Mouse (Mus musculus) kidney, adult 18-20 months (tissue): ENCODE measurements around the gene Gm28308.

ENCODE experiments used
- DNase-seq: peaks from one replicate; pipeline ENCODE4 v3.0.0; 2021

Gene Gm28308

GRCm38 (mm10) chr6:52231885-52232567, 18.9 kb upstream of the Gm28308 start:
- peak; percentile 74 for DNase-seq

DNA sequence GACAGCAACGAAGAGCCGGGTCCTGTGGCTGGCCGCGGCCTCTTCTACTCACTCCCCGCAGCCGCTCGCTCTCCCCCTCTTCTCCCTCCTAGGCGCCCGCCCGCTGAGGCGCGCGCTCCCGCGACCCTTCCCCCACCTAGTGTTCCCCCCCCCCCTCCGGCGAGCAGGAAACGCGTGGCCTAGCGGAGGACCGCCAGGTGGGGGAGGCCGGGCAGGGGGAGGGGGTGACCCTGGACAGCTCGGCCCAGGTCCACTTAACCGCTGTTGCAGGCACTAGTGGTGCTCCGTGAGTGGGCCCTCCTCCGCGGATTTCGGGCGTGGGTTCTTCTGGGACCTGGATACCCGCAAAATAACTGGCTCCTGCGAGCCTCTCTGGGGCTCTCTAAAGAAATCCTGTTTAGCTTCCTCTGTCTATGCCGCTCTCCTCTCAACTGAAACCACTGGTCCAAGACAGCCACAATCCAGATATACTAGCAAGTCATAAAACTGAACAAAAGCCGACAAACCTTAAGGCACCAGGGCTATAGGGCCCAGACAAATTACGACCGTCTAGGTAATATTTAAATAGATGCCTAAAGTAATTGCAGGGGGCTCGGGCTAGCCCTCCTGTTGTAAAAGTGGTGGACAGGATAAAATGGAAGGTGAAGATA, 17.5 kb upstream of the Gm28308 start, which contains the start of gene Hoxa9:
Hoxa9 (minus strand) TSS at position 574 of the 650 bp plus-strand sequence.
- peak; percentile 76 for DNase-seq

- DNase-seq = peak; percentile 88
Measured at GRCm38 (mm10) chr6:52229558-52230416, 16.6 kb upstream of the Gm28308 start.

GRCm38 (mm10) chr6:52228475-52229465, 15.6 kb upstream of the Gm28308 start:
- peak; percentile 82 for DNase-seq

- peak; percentile 54 for DNase-seq
Measured at GRCm38 (mm10) chr6:52227470-52228222, 14.5 kb upstream of the Gm28308 start.

DNA sequence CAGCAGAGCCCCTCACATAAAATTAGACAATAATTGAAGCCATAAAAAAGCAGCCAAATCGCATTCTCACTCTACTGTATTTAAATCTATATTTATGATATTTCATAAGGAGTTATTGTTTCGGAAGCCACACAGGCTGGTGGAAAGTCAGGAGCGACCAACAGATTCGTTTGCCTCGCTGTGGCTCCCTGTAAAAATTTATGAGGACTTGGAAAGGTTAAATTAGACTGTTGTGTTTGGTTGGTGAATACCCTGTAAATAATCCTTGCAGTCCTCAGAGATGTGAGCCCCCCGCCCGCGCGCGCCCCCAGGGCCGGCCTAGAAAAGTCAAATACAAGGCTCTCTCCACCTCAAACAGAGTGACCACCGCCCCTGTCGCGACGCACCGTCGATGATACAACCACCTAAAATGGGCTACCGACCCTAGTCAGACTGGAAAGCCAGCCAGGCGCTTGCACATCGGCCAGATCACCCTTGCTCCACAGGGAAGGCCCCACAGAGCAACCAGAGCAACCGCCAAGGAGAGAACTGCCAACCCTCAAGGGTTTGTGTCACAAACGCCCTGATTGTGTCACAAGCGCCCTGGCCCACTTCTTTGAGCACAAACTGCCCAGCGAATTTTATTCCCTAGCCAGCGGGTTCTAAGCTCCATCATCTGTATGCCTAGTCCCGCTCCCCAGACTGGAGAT, 13.6 kb upstream of the Gm28308 start:
- DNase-seq = peak; percentile 67

GRCm38 (mm10) chr6:52225612-52226568, 12.8 kb upstream of the Gm28308 start:
- DNase-seq = peak; percentile 91

- DNase-seq = peak; percentile 64
Measured at GRCm38 (mm10) chr6:52224895-52225611, 11.9 kb upstream of the Gm28308 start.

- DNase-seq = peak; percentile 67
Measured at GRCm38 (mm10) chr6:52223939-52224760, 11.0 kb upstream of the Gm28308 start.

DNA sequence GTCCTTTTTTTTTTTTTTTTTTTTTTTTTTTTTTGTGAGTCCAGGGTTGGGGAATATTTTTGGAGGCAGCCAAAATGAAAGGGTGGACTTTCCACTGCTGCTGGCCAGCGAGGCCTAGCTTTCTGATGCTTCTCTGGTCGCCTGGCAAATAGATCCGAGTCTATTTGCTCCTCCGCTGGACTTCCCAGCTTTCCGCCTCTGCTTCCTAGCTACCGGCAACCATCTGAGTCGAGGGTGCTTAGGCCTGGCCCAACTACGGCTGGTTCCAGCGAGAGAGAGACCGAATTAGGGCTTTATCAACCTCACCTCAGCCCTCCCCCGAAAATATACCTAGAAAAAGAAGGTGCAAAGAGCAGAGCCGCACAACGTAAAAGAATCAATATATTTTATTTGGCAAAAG, 9.6 kb upstream of the Gm28308 start:
- no peak for DNase-seq

DNA sequence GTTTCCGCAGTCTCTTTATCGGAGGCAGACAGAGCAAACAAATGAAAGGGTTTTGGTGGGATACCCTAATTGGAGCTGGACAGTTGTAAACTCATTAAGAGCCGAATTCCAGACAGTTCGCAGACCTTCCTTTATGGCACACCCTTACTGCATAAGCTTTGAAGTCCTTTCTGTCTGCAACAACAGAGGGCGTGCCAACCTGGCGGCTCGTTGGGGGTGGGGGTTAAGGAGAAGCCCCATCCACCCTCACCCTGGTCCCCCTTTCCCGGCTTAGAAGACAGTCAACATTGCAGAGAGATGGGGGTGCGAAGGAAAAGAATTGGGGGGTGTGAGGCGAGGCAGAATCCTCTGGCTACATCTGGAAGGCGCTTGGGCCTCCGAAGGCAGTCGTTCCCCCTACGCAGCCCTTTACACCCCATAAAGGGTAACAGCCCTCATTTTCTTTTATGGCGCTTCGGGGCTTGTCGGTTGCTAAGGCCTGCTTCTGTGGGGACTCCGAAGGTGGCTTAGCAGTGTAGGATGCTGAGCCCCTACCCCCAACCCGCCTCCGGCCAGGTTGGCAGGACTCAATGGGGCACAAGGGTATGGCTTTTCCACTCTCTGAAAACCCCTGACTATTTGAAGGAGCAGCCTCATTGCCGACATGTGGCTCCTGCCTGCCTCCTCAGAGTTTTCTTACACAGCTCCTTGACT, 9.0 kb upstream of the Gm28308 start:
- no peak for DNase-seq

GRCm38 (mm10) chr6:52221337-52221992, 8.3 kb upstream of the Gm28308 start, which contains the start of gene Hoxa7:
Hoxa7 (minus strand) TSS chr6:52221854.
- DNase-seq = peak; percentile 98

DNA sequence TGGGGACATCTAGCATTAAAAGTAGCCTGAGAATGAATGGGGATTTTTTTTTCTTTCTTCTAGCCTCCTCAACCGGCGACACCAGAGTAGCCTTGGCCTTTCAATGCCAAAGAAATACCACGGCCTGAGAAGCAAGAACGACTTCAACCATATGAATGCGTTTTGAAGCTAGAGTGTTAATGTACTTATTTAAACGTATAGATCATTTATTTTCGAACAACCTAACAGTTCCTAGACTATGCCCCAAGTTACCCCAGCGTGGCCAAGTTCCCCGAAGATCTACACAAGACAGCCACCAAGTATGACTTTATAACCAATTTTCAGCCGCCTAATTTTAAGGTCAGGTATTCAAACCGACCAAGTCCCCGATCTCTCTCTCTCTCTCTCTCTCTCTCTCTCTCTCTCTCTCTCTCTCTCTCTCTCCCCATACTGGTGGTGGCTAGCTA, 7.7 kb upstream of the Gm28308 start:
- no peak for DNase-seq

GRCm38 (mm10) chr6:52220003-52220864, 7.1 kb upstream of the Gm28308 start:
- peak; percentile 83 for DNase-seq

DNA sequence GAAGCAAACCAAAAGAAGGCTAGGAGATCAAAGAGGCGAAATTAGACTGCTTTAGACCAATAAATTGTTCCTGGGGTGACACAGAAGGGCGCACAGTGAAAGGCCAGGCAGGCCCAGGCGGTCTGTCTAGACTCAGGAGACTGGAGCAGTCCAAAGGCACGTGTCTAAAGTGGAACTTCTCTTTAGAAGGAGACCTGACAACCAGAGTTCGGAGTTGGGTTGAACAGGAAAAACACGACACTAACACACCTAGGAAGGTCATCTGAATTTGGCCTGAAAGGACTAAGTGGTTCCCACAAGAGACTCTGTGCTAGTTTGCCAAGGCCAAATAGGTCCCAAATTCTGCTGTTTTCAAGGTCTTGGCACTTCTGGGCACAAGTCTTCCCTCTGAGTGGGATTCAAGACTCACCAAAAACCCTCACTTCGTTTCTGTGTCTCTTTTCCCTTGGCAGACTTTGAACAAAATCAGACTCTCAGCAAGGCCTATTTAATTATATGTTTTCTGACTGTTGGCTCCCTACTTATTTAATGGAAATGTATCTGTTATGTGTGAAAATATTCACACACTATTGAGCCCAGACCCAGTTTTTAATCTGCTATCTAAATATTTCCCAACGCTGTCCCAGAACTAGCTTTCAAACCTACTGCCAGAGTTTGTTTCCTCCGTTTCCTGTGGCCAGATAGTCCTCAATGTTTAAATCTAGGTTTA, 6.2 kb upstream of the Gm28308 start:
- peak; percentile 52 for DNase-seq
